ENCODE assay signal across 28 mouse cellular contexts in genomic region chr5:114415606-114416005, GRCm38 (mm10). TPM values are rescaled to one million over a fixed set of nuclear protein-coding genes. Genes with fewer than 3 reads are reported as not detected.
A peak's percentile ranks its signal among the peaks of the same experiment; 100 is the strongest.
DNase-seq lines count a peak whose midpoint lies in the region; ATAC-seq lines count a peak whose summit lies in the region.
"Had no signal": no experiment of that assay in that cellular context is flagged by ENCODE, and none has a peak within 500 bp of the region (broad histone marks: within the 10 kb centered on the region; RNA-seq: fewer than 3 reads in every experiment).

No protein-coding gene starts in this region.

- DNase-seq in embryonic facial prominence, embryonic 10.5 days (ENCODE audit: low spot score): no peak
- DNase-seq in 3T3-L1 (ENCODE audit: low read depth, low spot score) (peak; percentile 79), NIH3T3 (ENCODE audit: low read depth) (peak; percentile 79), adipocyte (ENCODE audit: low spot score) (peak; percentile 73)
- no peak for DNase-seq in testis, postnatal 14 days (ENCODE audit: low spot score)
- no peak for DNase-seq in gastrocnemius, postnatal 4 days (ENCODE audit: low spot score in 2 of 2)
- DNase-seq: adrenal gland, adult 8-10 months; adrenal gland, postnatal 25 days; B cell, adult 2 months; cerebellum, adult 11 months; cerebellum, adult 18-20 months; cerebellum, adult 8-10 months; cerebellum, adult 9-11 months; cerebellum, postnatal 14 days; cerebellum, postnatal 36 days; embryo, embryonic 11 days had no signal

- peaks cover 99% of the 10 kb centered on the region for H3K36me3 ChIP-seq in embryonic facial prominence, embryonic 13.5 days
- H3K36me3 ChIP-seq in embryonic facial prominence, embryonic 10.5 days (replicated peaks): peaks cover 100% of the 10 kb centered on the region

- 96% methylated on average over 5 of the region's 5 CpGs for WGBS in embryonic facial prominence, embryonic 13.5 days
- 95% methylated on average over 5 of the region's 5 CpGs for WGBS in embryonic facial prominence, embryonic 10.5 days

- H3K27me3 ChIP-seq in embryonic facial prominence, embryonic 13.5 days: no peaks in the 10 kb centered on the region
- no peaks in the 10 kb centered on the region for H3K27me3 ChIP-seq in embryonic facial prominence, embryonic 10.5 days (replicated peaks; ENCODE audit: low read depth, poor library complexity, severe bottlenecking)
- H3K27me3 ChIP-seq: CH12.LX; embryonic facial prominence, embryonic 12.5 days; embryonic facial prominence, embryonic 15.5 days; forebrain, embryonic 12.5 days had no signal

- ATAC-seq in embryonic facial prominence, embryonic 13.5 days (ENCODE audit: insufficient number of reproducible peaks, insufficient read depth, low FRiP score, low TSS enrichment, low read depth): no peak
- ATAC-seq: activated CD4-positive, CD25-positive, alpha-beta regulatory T cell, adult 4 months; CD4-positive, CD25-positive, alpha-beta regulatory T cell, adult 4 months; forebrain, embryonic 14.5 days; forebrain, embryonic 16.5 days had no signal

- H3K9me3 ChIP-seq in embryonic facial prominence, embryonic 13.5 days: no peaks in the 10 kb centered on the region
- no peaks in the 10 kb centered on the region for H3K9me3 ChIP-seq in embryonic facial prominence, embryonic 10.5 days
- H3K9me3 ChIP-seq: embryonic facial prominence, embryonic 12.5 days; embryonic facial prominence, embryonic 15.5 days; forebrain, embryonic 10.5 days; forebrain, embryonic 12.5 days; G1E had no signal

- H3K4me2 ChIP-seq in embryonic facial prominence, embryonic 13.5 days: no peak overlapping the region
- H3K4me2 ChIP-seq: embryonic facial prominence, embryonic 12.5 days; embryonic facial prominence, embryonic 15.5 days; forebrain, embryonic 12.5 days had no signal

- no peak overlapping the region for H3K4me3 ChIP-seq in embryonic facial prominence, embryonic 13.5 days
- H3K4me3 ChIP-seq in embryonic facial prominence, embryonic 10.5 days: no peak overlapping the region
- H3K4me3 ChIP-seq: embryonic facial prominence, embryonic 12.5 days; embryonic facial prominence, embryonic 15.5 days; erythroblast, embryonic 14.5 days; forebrain, embryonic 10.5 days; forebrain, embryonic 12.5 days had no signal

- H3K9ac ChIP-seq in embryonic facial prominence, embryonic 13.5 days: peak overlapping the region; percentile 27; the same call in 1 of the 2 replicates
- H3K9ac ChIP-seq: embryonic facial prominence, embryonic 12.5 days; embryonic facial prominence, embryonic 15.5 days; forebrain, embryonic 12.5 days had no signal

- no peak overlapping the region for H3K27ac ChIP-seq in embryonic facial prominence, embryonic 13.5 days
- H3K27ac ChIP-seq in embryonic facial prominence, embryonic 10.5 days (replicated peaks): no peak overlapping the region
- H3K27ac ChIP-seq: embryonic facial prominence, embryonic 12.5 days; embryonic facial prominence, embryonic 15.5 days; forebrain, embryonic 10.5 days; forebrain, embryonic 12.5 days had no signal

- no peaks in the 10 kb centered on the region; the same call in 1 of the 2 replicates for H3K4me1 ChIP-seq in embryonic facial prominence, embryonic 13.5 days
- H3K4me1 ChIP-seq in embryonic facial prominence, embryonic 10.5 days: peaks cover 7% of the 10 kb centered on the region; the same call in 1 of the 2 replicates
- H3K4me1 ChIP-seq: embryonic facial prominence, embryonic 12.5 days; forebrain, embryonic 10.5 days; forebrain, embryonic 12.5 days had no signal

RNA-seq across cellular contexts. Expression of gene Mmab, which starts 28.3 kb away (rescaled TPM):
- polyA plus RNA-seq in embryonic facial prominence, embryonic 13.5 days (2015; fragmentation: Nextera tagmentation; extraction: Ambion mirVana): 32.1 and 33.1 TPM in 2 replicates
- polyA plus RNA-seq in embryonic facial prominence, embryonic 10.5 days (2016; fragmentation: Nextera tagmentation; extraction: Ambion mirVana): 33.2 and 34.4 TPM in 2 replicates
- total RNA-seq in gastrocnemius, postnatal 4 days (2021): 10 to 100 TPM; 13.6 to 16.0 TPM

RNA-seq across cellular contexts. Expression of gene Mvk, which starts 28.5 kb away (rescaled TPM):
- polyA plus RNA-seq in embryonic facial prominence, embryonic 13.5 days (2015; fragmentation: Nextera tagmentation; extraction: Ambion mirVana): 42.4 and 49.0 TPM in 2 replicates
- polyA plus RNA-seq in embryonic facial prominence, embryonic 10.5 days (2016; fragmentation: Nextera tagmentation; extraction: Ambion mirVana): 54.9 and 55.0 TPM in 2 replicates
- 10 to 100 TPM; 20.8 to 24.2 TPM for total RNA-seq in gastrocnemius, postnatal 4 days (2021)

RNA-seq across cellular contexts. Expression of gene Ube3b, which starts 35.2 kb away (rescaled TPM):
- 41.4 and 43.4 TPM in 2 replicates for polyA plus RNA-seq in embryonic facial prominence, embryonic 13.5 days (2015; fragmentation: Nextera tagmentation; extraction: Ambion mirVana)
- polyA plus RNA-seq in embryonic facial prominence, embryonic 10.5 days (2016; fragmentation: Nextera tagmentation; extraction: Ambion mirVana): 54.3 and 54.8 TPM in 2 replicates
- total RNA-seq in gastrocnemius, postnatal 4 days (2021): 10 to 100 TPM; 54.2 to 59.3 TPM

RNA-seq across cellular contexts. Expression of gene Kctd10, which starts 35.3 kb away (rescaled TPM):
- 108 and 110 TPM in 2 replicates for polyA plus RNA-seq in embryonic facial prominence, embryonic 13.5 days (2015; fragmentation: Nextera tagmentation; extraction: Ambion mirVana)
- polyA plus RNA-seq in embryonic facial prominence, embryonic 10.5 days (2016; fragmentation: Nextera tagmentation; extraction: Ambion mirVana): 112 and 116 TPM in 2 replicates
- 10 to 100 TPM; 38.0 to 40.7 TPM for total RNA-seq in gastrocnemius, postnatal 4 days (2021)

Comparison
In these comparisons a context has a peak if more than half of its experiments do, and no peak if none do; other contexts are left out.
1. DNase-seq: peak in 3T3-L1 (single experiment), NIH3T3 (single experiment) and adipocyte (single experiment); none in embryonic facial prominence, embryonic 10.5 days (single experiment), testis, postnatal 14 days (single experiment) and gastrocnemius, postnatal 4 days (0 of 2).